Mouse (Mus musculus): ENCODE data around the gene Nxph3.

The Nxph3 gene

GRCm38 (mm10) chr11:95493010-95493409 lies 21.4 kb downstream of the Nxph3 start:
- DNase-seq (ENCODE audit: low spot score in 2 of 2): no peak

GRCm38 (mm10) chr11:95492256-95492655 lies 22.1 kb downstream of the Nxph3 start:
- DNase-seq (ENCODE audit: low spot score in 2 of 2): no peak

GRCm38 (mm10) chr11:95490104-95490503 lies 24.3 kb downstream of the Nxph3 start:
- DNase-seq (ENCODE audit: low spot score in 2 of 2): no peak

GRCm38 (mm10) chr11:95487237-95487636 lies 27.1 kb downstream of the Nxph3 start:
- no peak for DNase-seq (ENCODE audit: low spot score in 2 of 2)

- no peak for DNase-seq (ENCODE audit: low spot score in 2 of 2)
Observed at GRCm38 (mm10) chr11:95485634-95486033, 28.7 kb downstream of the Nxph3 start.

GRCm38 (mm10) chr11:95480662-95481061 lies 33.7 kb downstream of the Nxph3 start:
- no peak for DNase-seq (ENCODE audit: low spot score in 2 of 2)

GRCm38 (mm10) chr11:95479458-95479857 lies 34.9 kb downstream of the Nxph3 start:
- DNase-seq (ENCODE audit: low spot score in 2 of 2): no peak

GRCm38 (mm10) chr11:95476323-95476722 lies 38.0 kb downstream of the Nxph3 start:
- no peak for DNase-seq (ENCODE audit: low spot score in 2 of 2)

- DNase-seq (ENCODE audit: low spot score in 2 of 2): no peak
Observed at GRCm38 (mm10) chr11:95473456-95473855, 40.9 kb downstream of the Nxph3 start.

- no peak for DNase-seq (ENCODE audit: low spot score in 2 of 2)
Observed at GRCm38 (mm10) chr11:95472942-95473341, 41.4 kb downstream of the Nxph3 start.

- no peak for DNase-seq (ENCODE audit: low spot score in 2 of 2)
Observed at GRCm38 (mm10) chr11:95467731-95468130, 46.6 kb downstream of the Nxph3 start.

GRCm38 (mm10) chr11:95462168-95462567 lies 52.2 kb downstream of the Nxph3 start:
- no peak for DNase-seq (ENCODE audit: low spot score in 2 of 2)

GRCm38 (mm10) chr11:95460872-95461271 lies 53.5 kb downstream of the Nxph3 start:
- no peak for DNase-seq (ENCODE audit: low spot score in 2 of 2)
